Mouse (Mus musculus): Measurements from ENCODE around the gene Hist1h3b.

DNA sequence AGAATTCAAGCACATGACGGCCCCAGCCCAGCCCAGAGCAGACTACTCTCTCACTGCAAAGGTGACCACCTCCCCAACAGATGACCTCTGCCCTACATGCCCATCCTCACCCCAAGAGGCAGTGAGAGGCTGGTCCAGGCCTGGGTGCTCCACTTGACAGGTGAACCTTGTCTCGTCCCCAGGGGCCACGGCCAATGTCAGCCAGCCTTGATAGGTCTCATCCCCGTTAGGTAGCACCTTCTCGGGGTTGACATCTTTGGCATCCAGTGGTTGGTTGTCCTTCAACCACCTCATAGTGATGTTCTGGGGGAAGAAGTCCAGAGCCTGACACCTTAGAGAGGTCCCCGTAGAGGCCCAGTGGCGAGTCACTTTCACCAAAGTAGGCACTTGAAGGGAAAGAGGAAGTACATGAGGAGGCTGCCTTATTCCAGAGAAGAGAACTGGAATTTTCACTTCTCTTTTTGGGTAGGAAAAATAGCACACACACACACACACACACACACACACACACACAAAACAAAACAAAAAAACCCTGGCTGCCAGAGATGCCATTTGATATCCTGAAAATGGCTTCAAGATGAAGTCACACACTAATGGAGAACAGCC lies 46.2 kb upstream of the Hist1h3b start:
- no peak for TF ChIP-seq CTCF (IDR thresholded peaks at IDR 0.05; ENCODE audit: borderline replicate concordance, insufficient read depth, low read length)
- TF ChIP-seq POLR2A (IDR thresholded peaks at IDR 0.05; ENCODE audit: low read depth, low read length) = no peak

Measured in embryonic fibroblast, embryonic 13.5 days (primary cell).